In genomic region chr3:52906823-52907564, GRCm38 (mm10) we compare ENCODE assay signal across 12 mouse cellular contexts.
DNase-seq lines count a peak whose midpoint lies in the region; ATAC-seq and TF ChIP-seq lines count a peak whose summit lies in the region.
"Had no signal": no experiment of that assay in that cellular context is flagged by ENCODE, and none has a peak within 500 bp of the region (broad histone marks: within the 10 kb centered on the region; RNA-seq: fewer than 3 reads in every experiment).

No protein-coding gene starts in this region.

- peak in 1 of 2 experiments; percentile 28 for DNase-seq in spleen, adult 2 months (ENCODE audit: low read depth in 1 of 2, low spot score in 2 of 2)
- DNase-seq in spleen, adult 12 weeks (ENCODE audit: low spot score) = no peak
- peak; percentile 27 for DNase-seq in brain, adult 2 months (ENCODE audit: low read depth, low spot score)
- peak; percentile 31 for DNase-seq in thymus, postnatal 25 days
- DNase-seq in embryo, embryonic 10.5 days (ENCODE audit: low spot score) = no peak
- DNase-seq: kidney, adult 9 months; liver, embryonic 13.5 days; midbrain, embryonic 14.5 days had no signal

- no peak for TF ChIP-seq POLR2A in spleen, adult 2 months (IDR thresholded peaks at IDR 0.05; ENCODE audit: low read depth, low read length)

- H3K4me1 ChIP-seq in heart, embryonic 16.5 days (ENCODE audit: control insufficient read depth, insufficient read depth, low read length) = no peaks in the 10 kb centered on the region
- H3K4me1 ChIP-seq in heart, embryonic 12.5 days (replicated peaks) = no peaks in the 10 kb centered on the region
- no peaks in the 10 kb centered on the region for H3K4me1 ChIP-seq in spleen, adult 2 months (ENCODE audit: control insufficient read depth, insufficient read depth, insufficient read length)
- H3K4me1 ChIP-seq: liver, embryonic 13.5 days had no signal

- no peaks in the 10 kb centered on the region for H3K36me3 ChIP-seq in heart, embryonic 16.5 days (ENCODE audit: control insufficient read depth, insufficient read depth)
- H3K36me3 ChIP-seq in heart, embryonic 12.5 days = no peaks in the 10 kb centered on the region
- H3K36me3 ChIP-seq in spleen, adult 2 months (ENCODE audit: control insufficient read depth, insufficient read depth, low read length) = no peaks in the 10 kb centered on the region
- H3K36me3 ChIP-seq: heart, embryonic 13.5 days; liver, embryonic 13.5 days had no signal

- H3K4me3 ChIP-seq in heart, embryonic 16.5 days (ENCODE audit: low read length) = no peak overlapping the region
- no peak overlapping the region for H3K4me3 ChIP-seq in heart, embryonic 12.5 days
- no peak overlapping the region for H3K4me3 ChIP-seq in spleen, adult 2 months (ENCODE audit: extremely low read depth, insufficient read depth, insufficient read length)
- H3K4me3 ChIP-seq: heart, embryonic 13.5 days; liver, embryonic 13.5 days had no signal

- TF ChIP-seq CTCF in spleen, adult 2 months (IDR thresholded peaks at IDR 0.05; ENCODE audit: extremely low read depth, insufficient read depth, insufficient read length, insufficient replicate concordance) = peak; percentile 16; the same call in 1 of the 2 replicates

- H3K9ac ChIP-seq in heart, embryonic 16.5 days (ENCODE audit: low read length) = no peak overlapping the region
- no peak overlapping the region for H3K9ac ChIP-seq in heart, embryonic 12.5 days
- H3K9ac ChIP-seq: heart, embryonic 13.5 days; liver, embryonic 13.5 days had no signal

- H3K27me3 ChIP-seq in heart, embryonic 16.5 days (ENCODE audit: control insufficient read depth, insufficient read depth, low read length) = no peaks in the 10 kb centered on the region
- no peaks in the 10 kb centered on the region for H3K27me3 ChIP-seq in heart, embryonic 12.5 days (replicated peaks)
- H3K27me3 ChIP-seq in spleen, adult 2 months (ENCODE audit: control insufficient read depth, insufficient read depth, low read length) = no peaks in the 10 kb centered on the region
- H3K27me3 ChIP-seq: heart, embryonic 13.5 days; liver, embryonic 13.5 days had no signal

- H3K27ac ChIP-seq in heart, embryonic 16.5 days (ENCODE audit: low read length) = no peak overlapping the region
- no peak overlapping the region for H3K27ac ChIP-seq in heart, embryonic 12.5 days (ENCODE audit: poor library complexity, severe bottlenecking)
- H3K27ac ChIP-seq in spleen, adult 2 months (ENCODE audit: insufficient read depth, low read length) = no peak overlapping the region
- H3K27ac ChIP-seq: heart, embryonic 13.5 days; liver, embryonic 13.5 days had no signal

- ATAC-seq in heart, embryonic 16.5 days (replicated peaks; ENCODE audit: extremely low read depth, insufficient read depth, low FRiP score) = peak; percentile 52
- ATAC-seq in heart, embryonic 12.5 days (ENCODE audit: insufficient number of reproducible peaks, low FRiP score) = no peak
- no peak for ATAC-seq in activated CD4-positive, CD25-positive, alpha-beta regulatory T cell, adult 4 months

- 75% methylated on average over 3 of the region's 3 CpGs for WGBS in heart, embryonic 16.5 days
- 84% methylated on average over 3 of the region's 3 CpGs for WGBS in heart, embryonic 12.5 days
- 96% methylated on average over 3 of the region's 3 CpGs for WGBS in spleen, adult 2 months

- H3K4me2 ChIP-seq in heart, embryonic 16.5 days (ENCODE audit: low read depth, low read length) = no peak overlapping the region
- no peak overlapping the region for H3K4me2 ChIP-seq in heart, embryonic 12.5 days
- H3K4me2 ChIP-seq: heart, embryonic 13.5 days; liver, embryonic 13.5 days had no signal

- peaks cover 9% of the 10 kb centered on the region for H3K9me3 ChIP-seq in heart, embryonic 16.5 days (replicated peaks; ENCODE audit: control insufficient read depth, low read length)
- H3K9me3 ChIP-seq in heart, embryonic 12.5 days (replicated peaks) = peaks cover 7% of the 10 kb centered on the region
- H3K9me3 ChIP-seq: liver, embryonic 13.5 days had no signal

Comparison
In these comparisons a context has a peak if more than half of its experiments do, and no peak if none do; other contexts are left out.
1. DNase-seq: peak in brain, adult 2 months (single experiment) and thymus, postnatal 25 days (single experiment); none in spleen, adult 12 weeks (single experiment) and embryo, embryonic 10.5 days (single experiment).